Mouse (Mus musculus) thymus, adult 18-20 months (tissue): ENCODE measurements around the gene Ano6.
A peak's percentile ranks its signal among the peaks of the same experiment; 100 is the strongest.

Source experiments
- DNase-seq, 2 experiments: peaks; one replicate each; pipeline ENCODE4 v3.0.0; 2022; ENCODE audit warnings: mixed read lengths in 2 of 2

Ano6 gene

GRCm38 (mm10) chr15:95895699-95896098, 105.1 kb downstream of the Ano6 start:
- no peak for DNase-seq

DNA sequence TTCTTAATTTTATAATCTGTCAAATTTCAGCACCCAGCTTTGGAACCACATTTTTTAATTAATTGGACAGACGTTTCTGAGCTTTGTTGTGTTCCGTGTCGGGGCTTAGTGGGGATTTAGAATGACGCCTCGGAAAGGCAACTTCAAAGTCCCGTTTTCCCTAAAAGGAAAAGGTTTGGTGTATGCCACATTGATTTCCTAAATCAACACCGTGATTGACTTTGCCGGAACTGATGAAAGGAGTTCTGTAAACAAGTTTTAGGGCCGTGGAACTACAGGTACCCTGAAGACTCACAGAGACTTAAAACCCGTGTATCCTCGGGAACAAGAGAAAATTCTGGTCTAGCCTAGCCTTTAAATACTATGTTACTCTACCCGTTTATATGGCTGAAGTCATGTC, 107.0 kb downstream of the Ano6 start:
- no peak for DNase-seq

- DNase-seq: no peak
Observed at GRCm38 (mm10) chr15:95898438-95898837, 107.8 kb downstream of the Ano6 start.

DNA sequence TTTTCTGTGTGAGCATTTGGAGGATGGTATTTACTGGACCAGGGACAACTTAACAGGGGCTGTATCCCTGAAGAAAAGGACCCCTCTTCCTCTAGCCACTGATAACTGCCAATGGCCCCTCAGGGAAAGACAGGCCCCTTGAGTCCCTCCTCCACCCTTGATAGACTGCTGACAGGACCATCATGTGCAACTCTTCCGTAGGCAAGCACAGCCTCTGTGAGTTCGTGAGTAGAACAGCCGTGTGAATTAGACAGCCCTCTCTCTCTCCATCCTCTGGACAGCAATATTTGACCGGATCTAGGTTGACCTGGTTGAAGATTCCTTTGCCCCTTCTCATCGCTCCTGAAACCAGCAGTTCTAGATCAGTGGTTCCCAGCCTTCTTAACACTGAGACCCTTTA, 111.8 kb downstream of the Ano6 start:
- no peak for DNase-seq

- DNase-seq: no peak
Observed at GRCm38 (mm10) chr15:95904247-95904646, 113.6 kb downstream of the Ano6 start.

DNA sequence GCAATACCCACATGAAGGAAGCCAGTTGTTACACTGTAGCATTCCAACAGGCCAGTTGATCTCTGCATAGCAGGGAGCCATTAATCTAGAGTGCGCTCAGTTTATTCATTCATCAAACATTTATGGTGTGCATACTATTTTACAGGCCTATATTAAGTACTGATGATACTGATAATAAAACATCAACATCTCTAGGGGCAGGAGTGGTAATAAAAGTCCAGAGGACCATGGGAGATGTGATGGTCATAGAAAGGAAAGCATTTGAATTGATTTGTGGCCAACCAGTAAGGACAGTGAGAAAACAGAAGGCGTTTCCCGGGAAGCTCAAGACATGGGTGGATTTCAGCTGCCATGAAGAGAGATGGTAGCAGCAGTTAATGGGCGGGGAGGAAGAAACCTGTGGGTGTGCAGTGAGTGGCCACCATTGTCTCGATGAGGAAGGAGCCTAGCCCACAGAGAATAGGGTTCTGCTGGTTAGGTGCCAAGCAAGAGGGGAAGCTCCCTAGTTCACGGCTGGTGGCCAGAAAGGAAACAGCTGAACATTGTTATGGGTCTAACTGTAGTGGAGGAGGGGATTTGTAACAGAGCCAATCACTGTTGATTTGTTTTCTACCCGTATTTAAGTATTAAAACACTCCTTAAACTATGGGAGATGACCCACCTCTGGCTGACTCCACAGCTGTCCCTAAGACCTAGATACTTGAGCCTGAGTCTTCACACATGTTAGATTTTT, 115.5 kb downstream of the Ano6 start:
- DNase-seq: no peak

DNA sequence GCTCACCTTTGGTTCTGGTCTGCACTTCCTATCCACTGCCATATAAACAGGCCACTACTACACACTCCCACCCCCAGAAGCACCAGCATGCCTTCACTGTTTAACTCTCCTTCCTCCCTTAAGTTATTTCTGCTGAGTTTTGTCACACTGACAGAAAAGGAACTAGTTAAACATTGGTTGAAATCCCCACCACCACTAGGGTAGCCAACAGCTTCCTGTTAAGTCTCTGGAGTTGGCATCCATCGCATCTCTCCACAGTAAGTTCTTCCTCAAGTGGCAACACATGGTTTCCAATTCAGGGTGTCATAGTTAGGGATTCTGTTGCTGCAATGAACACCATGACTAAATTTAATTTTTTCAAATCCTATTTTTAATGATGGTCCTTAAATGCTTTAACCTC, 116.2 kb downstream of the Ano6 start:
- DNase-seq: no peak

- no peak for DNase-seq
Observed at GRCm38 (mm10) chr15:95907337-95907736, 116.7 kb downstream of the Ano6 start.

GRCm38 (mm10) chr15:95907909-95908308, 117.3 kb downstream of the Ano6 start:
- DNase-seq: no peak

DNA sequence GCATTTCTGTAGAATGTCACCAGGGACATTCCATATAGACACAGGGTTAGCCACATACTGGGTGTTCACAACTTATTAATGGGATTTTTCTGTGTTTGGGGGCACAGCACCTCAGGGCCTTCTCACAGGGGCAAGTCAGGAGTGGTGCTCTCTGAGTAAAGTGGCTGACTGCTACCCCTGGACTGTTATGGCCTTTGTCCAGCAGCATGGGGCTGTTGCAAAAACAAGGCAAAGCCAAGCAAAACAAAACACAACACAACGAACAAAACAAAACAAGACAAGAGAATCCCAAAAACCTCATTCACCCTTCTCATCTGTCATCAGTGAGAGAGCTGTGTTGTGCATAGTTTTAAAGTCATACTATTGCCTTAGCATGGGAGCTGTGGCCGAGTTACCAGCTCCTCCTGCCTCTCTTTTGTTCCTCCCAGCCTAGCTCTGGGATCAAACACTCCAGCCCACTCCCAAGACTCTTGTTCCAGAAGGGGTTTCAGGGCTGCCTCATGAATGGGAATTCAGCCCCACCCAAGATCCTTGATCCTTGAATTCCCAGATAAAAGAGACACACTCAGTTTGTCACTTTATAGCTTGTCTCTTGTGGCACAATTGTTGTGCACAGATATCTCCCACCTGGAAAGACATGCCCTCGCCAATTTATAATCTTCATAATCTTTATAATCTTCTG, 119.6 kb downstream of the Ano6 start:
- no peak for DNase-seq

DNA sequence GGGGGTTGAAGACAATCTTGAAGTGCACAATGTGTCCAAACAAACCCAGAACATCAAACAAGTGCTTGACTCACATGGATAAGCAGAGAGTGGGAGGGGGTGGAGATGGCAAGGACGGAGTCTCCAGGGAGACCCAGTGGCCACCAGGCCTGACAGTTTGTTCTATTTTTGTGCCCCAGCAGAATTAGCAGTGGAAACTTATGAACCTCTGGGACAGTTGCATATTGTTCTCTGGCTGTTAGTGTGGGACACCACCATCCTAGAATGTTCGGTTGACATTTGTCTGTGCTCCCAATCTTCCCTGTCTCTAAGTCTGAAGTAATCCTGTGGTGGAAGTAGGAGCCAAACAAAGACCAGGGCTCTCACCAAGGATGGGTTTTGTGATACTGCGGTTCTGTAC, 124.3 kb downstream of the Ano6 start:
- DNase-seq: no peak

GRCm38 (mm10) chr15:95915477-95915876, 124.8 kb downstream of the Ano6 start:
- no peak for DNase-seq

- DNase-seq: no peak
Observed at GRCm38 (mm10) chr15:95917330-95917729, 126.7 kb downstream of the Ano6 start.

DNA sequence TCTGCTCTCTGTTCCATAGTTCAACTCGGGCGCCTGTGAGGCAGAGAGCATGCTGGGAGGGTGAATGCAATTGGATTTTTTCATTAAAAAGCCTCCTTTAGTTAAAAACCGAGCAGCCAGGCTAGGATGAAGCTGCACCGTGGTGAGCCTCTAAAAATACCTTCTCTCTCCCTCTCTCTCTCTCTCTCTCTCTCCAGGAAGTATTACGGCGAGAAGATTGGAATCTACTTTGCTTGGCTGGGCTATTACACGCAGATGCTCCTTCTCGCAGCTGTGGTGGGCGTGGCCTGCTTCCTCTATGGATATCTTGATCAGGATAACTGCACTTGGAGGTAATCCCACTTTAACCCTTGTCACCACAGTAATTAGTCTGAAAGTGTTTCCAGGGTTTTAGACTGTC, 129.4 kb downstream of the Ano6 start:
- DNase-seq: no peak

- no peak for DNase-seq
Observed at GRCm38 (mm10) chr15:95921072-95921471, 130.4 kb downstream of the Ano6 start.

GRCm38 (mm10) chr15:95921639-95922038, 131.0 kb downstream of the Ano6 start:
- DNase-seq: no peak

DNA sequence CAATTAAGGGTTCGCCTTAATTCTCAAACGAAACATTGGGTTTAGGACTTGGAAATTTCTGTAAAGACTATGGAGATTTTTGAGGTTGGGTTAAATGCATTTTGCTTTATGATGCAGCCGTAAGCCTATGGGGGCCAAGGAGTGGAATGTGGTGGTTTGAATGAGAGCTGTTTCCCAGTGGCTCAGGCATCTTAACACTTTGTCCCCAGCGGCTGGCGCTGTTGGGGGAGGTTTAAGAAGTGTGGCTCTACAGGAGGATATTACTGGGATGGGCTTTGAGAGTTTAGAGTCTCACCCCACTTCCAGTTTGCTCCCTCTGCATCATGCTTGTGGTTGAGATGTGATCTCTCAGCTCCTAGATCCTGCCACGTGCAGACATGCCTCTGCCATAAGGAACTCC, 131.9 kb downstream of the Ano6 start:
- DNase-seq: no peak

DNA sequence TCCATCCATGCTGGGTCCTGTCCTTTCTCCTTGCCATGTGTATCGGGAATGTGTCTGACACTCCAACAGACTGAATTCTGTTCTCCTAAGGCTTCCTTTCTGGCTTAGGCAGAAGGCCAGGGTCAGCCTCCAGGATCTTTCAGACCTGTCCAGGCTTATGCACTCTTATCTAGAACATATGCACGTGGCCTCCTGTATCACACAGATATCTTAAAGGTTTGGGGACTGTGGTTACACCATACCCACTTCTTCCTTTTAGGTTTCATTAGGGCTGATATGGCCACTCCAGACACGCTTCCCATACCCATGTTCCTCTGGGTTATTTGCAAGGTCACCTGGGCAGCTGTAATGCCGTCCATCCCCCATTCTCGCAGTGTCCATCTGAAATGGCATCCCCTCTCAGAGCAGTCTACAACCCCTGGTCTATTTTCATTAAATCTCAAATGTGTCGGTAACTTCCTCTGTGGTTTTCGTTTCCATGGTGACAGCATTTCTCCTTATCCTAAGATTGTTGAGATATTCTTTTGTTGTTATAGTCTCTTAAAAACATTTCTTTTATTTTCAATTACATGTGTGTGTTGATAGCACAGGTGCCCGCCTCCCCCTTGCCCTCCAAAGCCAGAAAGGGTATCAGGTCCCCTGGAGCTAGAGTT, 134.8 kb downstream of the Ano6 start:
- DNase-seq: no peak

- no peak for DNase-seq
Observed at GRCm38 (mm10) chr15:95929087-95929486, 138.4 kb downstream of the Ano6 start.

DNA sequence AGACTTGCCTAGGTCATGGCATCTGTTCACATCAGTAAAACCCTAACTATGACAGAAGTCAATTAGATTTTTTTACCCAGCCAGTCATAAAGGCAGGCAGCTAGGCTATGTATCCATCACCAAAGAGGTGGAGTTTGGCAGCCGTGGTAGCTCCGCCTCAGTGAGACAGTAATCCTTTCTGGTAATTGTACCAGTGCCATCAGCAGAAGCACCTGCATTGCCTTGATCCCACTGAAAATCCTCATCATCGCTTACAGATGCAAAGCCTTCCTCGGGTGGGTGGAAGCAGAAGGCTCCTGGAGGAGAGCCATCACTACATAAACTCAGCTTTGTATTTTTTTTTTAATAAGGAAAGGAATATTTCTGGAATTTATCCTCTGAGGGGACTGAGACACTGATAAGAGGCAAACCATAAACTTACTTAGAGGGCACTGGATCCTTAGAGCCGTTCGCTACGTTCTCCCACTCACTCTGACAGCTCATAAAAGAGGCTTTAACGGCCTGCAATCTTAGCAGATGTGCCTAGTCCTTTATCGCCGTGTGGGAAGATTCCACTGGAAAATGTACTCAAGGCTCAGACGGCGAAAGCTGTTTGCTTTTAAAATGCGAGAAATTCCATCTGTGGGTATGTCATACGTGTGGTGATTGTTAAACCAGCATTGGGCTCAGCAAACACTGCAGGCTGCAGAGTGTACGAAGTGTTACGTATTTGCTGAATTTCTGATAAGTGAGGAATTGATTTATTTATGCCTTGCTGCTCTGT, 140.6 kb downstream of the Ano6 start:
- DNase-seq: no peak

- DNase-seq: no peak
Observed at GRCm38 (mm10) chr15:95932358-95932757, 141.7 kb downstream of the Ano6 start.

DNA sequence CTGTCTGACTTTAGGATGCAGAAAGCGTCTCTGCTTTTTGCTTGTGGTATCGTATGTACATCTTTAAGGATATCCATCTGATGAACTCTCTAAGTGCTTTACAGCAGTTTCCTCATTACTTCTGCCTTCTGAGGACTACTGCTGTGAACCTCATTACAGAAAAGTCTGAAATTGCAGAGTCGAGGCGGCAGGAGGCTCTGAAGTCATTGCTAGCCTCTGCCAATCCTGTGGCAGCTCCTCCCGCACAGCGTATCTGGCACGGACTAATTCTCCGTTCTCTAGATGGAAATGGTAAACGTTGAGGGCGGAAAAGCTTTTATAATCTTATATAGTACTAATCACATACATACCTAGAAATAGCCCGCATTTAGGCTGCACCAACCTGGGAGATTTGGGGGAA, 144.5 kb downstream of the Ano6 start:
- no peak for DNase-seq

GRCm38 (mm10) chr15:95943470-95943869, 152.8 kb downstream of the Ano6 start:
- peak in 1 of 2 experiments; percentile 13 for DNase-seq
